Mouse (Mus musculus) heart, adult 10 weeks (tissue): ENCODE results near the gene Impad1. TPM values are rescaled to one million over a fixed set of nuclear protein-coding genes. Genes with fewer than 3 reads are reported as not detected.

Experiments
- polyA plus RNA-seq: library from polyadenylated mRNA; stranded (reverse); fragments of 350-450 nt; fragmentation: Illumina TruSeq; extraction: RNeasy Lipid Tissue Mini Kit (QIAGEN cat#74804); gene quantifications from one replicate; pipeline ENCODE4 v1.2.3, GENCODE M21; 2014; ENCODE audit warnings: low read depth, low replicate concordance

Gene Impad1
- 24.2 TPM for polyA plus RNA-seq

DNA sequence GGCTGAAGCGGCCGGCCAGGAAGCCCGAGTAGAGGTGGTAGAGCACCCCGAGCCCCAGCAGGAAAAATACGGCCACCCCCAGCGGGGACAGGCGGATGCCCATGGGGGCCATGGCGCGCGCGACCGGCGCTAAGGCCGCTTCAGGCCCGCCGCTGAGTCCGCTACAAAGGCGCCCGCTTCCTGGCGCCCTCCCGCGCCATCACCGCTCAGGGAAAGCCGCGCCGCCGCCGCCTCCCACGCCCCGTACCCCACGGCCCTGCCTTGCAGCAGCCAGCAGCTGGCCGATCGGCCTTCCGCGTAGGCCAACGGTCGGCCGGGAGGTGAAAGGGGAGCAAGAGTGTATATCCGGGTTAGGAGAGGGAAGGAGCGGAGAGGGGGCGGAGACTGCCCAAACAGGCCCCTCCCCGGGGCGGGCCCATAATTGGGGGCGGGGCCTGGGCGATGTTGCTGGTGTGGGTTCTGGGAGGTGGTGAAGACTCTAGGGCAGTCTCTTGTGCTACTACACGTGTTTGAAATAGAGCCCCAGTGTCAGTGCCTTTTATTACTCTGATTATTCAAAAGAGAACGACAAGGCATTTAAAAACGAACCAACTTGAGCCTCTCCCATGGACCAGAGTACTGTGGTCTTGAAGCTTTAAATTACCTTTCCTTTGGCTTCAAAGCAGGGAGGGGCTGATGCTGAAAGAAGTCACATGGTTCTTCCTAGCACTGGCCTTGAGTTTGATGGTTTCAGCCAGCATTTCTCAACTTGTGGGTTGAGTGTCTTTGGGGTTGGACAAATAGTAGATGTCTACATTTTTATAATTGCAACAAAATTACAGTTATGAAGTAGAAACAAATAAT, at the start of gene Impad1:
Gene Impad1 (minus strand): TSS at position 364 of the 843 bp plus-strand sequence.

